Mouse (Mus musculus): ENCODE measurements at regions not wholly inside any gene's neighbourhood (a gene's known extent, or its start where the extent isn't known, plus 50 kb on each side); places are given as distances from the start of the nearest gene placed in this dataset.

GRCm38 (mm10) chr5:132644646-132645172 lies 101.6 kb upstream of the Auts2 start:
- Histone ChIP-seq H3K9me3 (replicated peaks; ENCODE audit: low read length) (peaks cover 76% of the 10 kb centered on the region), H3K36me3 (replicated peaks in 1 of 2; ENCODE audit: control insufficient read depth in 1 of 2, insufficient read depth in 1 of 2, low read length in 1 of 2) (no peaks in the 10 kb centered on the region), H3K79me2 (replicated peaks; ENCODE audit: control insufficient read depth, extremely low read depth, insufficient read depth, poor library complexity, severe bottlenecking) (no peaks in the 10 kb centered on the region), H3K4me2 (ENCODE audit: insufficient read depth, low read depth, poor library complexity, severe bottlenecking) (no peak overlapping the region), H3K4me1 (ENCODE audit: control insufficient read depth in 1 of 2, insufficient read depth in 2 of 2) (no peaks in the 10 kb centered on the region), H3K27ac (ENCODE audit: insufficient read depth, low read depth) (no peak overlapping the region), H3K9ac (ENCODE audit: insufficient read depth, low read depth) (no peak overlapping the region), H3K4me3 (replicated peaks in 1 of 3; ENCODE audit: low read depth in 2 of 3, low read length in 2 of 3, poor library complexity in 1 of 3) (no peak overlapping the region), H3K27me3 (replicated peaks) (no peaks in the 10 kb centered on the region)
- no peak for DNase-seq (ENCODE audit: extremely low read depth)
- TF ChIP-seq USF2 (conservative IDR thresholded peaks at IDR 0.05; ENCODE audit: low read depth, low read length) = no peak
- TF ChIP-seq JUN (IDR thresholded peaks at IDR 0.05; ENCODE audit: insufficient read depth, low read depth, low read length) = no peak
- no peak for TF ChIP-seq IRF4 (IDR thresholded peaks at IDR 0.05; ENCODE audit: low read depth, low read length)
- TF ChIP-seq ZMIZ1 (IDR thresholded peaks at IDR 0.05; ENCODE audit: low read depth, low read length) = no peak
- TF ChIP-seq HCFC1 (IDR thresholded peaks at IDR 0.05; ENCODE audit: low read depth, low read length) = no peak
- TF ChIP-seq POLR2AphosphoS2 (IDR thresholded peaks at IDR 0.05; ENCODE audit: low read depth, low read length) = no peak
- no peak for TF ChIP-seq UBTF (IDR thresholded peaks at IDR 0.05; ENCODE audit: low read depth, low read length)
- no peak for TF ChIP-seq ZKSCAN1 (IDR thresholded peaks at IDR 0.05; ENCODE audit: borderline replicate concordance, low read depth, low read length)
- no peak for TF ChIP-seq RAD21 (IDR thresholded peaks at IDR 0.05; ENCODE audit: low read depth, low read length)
- TF ChIP-seq GABPA (IDR thresholded peaks at IDR 0.05; ENCODE audit: insufficient replicate concordance, low read depth, low read length) = no peak
- TF ChIP-seq MEF2A (IDR thresholded peaks at IDR 0.05; ENCODE audit: borderline replicate concordance, low read depth, low read length) = no peak
- no peak for TF ChIP-seq MAFK (IDR thresholded peaks at IDR 0.05; ENCODE audit: insufficient replicate concordance, low read length)
- TF ChIP-seq MXI1 (IDR thresholded peaks at IDR 0.05; ENCODE audit: low read depth, low read length) = no peak
- no peak for TF ChIP-seq POLR2A (IDR thresholded peaks at IDR 0.05; ENCODE audit: low read depth, low read length)
- no peak for TF ChIP-seq ETS1 (conservative IDR thresholded peaks at IDR 0.05; ENCODE audit: low read depth, low read length)
- TF ChIP-seq CHD1 (IDR thresholded peaks at IDR 0.05; ENCODE audit: low read depth, low read length) = no peak
- TF ChIP-seq TBP (conservative IDR thresholded peaks at IDR 0.05; ENCODE audit: low read depth, low read length) = no peak
- in situ Hi-C loops (cut with MboI; ENCODE audit: low pct_ligation_motif_present, low pct_unique_long_range_greater_than_20kb, low sequenced_read_pairs) (no loop called here), dilution Hi-C loops (cut with MboI; ENCODE audit: extremely low pct_ligation_motif_present, extremely low pct_unique_long_range_greater_than_20kb, low sequenced_read_pairs) (no loop called here)

GRCm38 (mm10) chr5:132643270-132643669 lies 100.1 kb upstream of the Auts2 start:
- peaks cover 73% of the 10 kb centered on the region for H3K9me3 ChIP-seq (replicated peaks; ENCODE audit: low read length)
- DNase-seq (ENCODE audit: extremely low read depth) = no peak
- in situ Hi-C loops (cut with MboI; ENCODE audit: low pct_ligation_motif_present, low pct_unique_long_range_greater_than_20kb, low sequenced_read_pairs) (no loop called here), dilution Hi-C loops (cut with MboI; ENCODE audit: extremely low pct_ligation_motif_present, extremely low pct_unique_long_range_greater_than_20kb, low sequenced_read_pairs) (no loop called here)
- no peaks in the 10 kb centered on the region for H3K4me1 ChIP-seq (ENCODE audit: control insufficient read depth in 1 of 2, insufficient read depth in 2 of 2)
- no peak overlapping the region for H3K9ac ChIP-seq (ENCODE audit: insufficient read depth, low read depth)
- TF ChIP-seq CHD2 (IDR thresholded peaks at IDR 0.05; ENCODE audit: low read length) (no peak), MAX (IDR thresholded peaks at IDR 0.05; ENCODE audit: low read length) (no peak), EP300 (IDR thresholded peaks at IDR 0.05; ENCODE audit: low read length) (no peak), MAZ (IDR thresholded peaks at IDR 0.05; ENCODE audit: low read depth, low read length) (no peak), ZC3H11A (IDR thresholded peaks at IDR 0.05; ENCODE audit: low read depth, low read length) (no peak), MAFK (IDR thresholded peaks at IDR 0.05; ENCODE audit: insufficient replicate concordance, low read length) (no peak), SMC3 (IDR thresholded peaks at IDR 0.05; ENCODE audit: low read depth, low read length) (no peak), UBTF (IDR thresholded peaks at IDR 0.05; ENCODE audit: low read depth, low read length) (no peak), KAT2A (IDR thresholded peaks at IDR 0.05; ENCODE audit: insufficient replicate concordance, low read length) (no peak), CHD1 (IDR thresholded peaks at IDR 0.05; ENCODE audit: low read depth, low read length) (no peak), USF1 (IDR thresholded peaks at IDR 0.05; ENCODE audit: low read depth, low read length) (no peak), RCOR1 (conservative IDR thresholded peaks at IDR 0.05; ENCODE audit: low read depth, low read length) (no peak), MEF2A (IDR thresholded peaks at IDR 0.05; ENCODE audit: borderline replicate concordance, low read depth, low read length) (no peak), HCFC1 (IDR thresholded peaks at IDR 0.05; ENCODE audit: low read depth, low read length) (no peak)
- H3K4me3 ChIP-seq (replicated peaks in 1 of 3; ENCODE audit: low read depth in 2 of 3, low read length in 2 of 3, poor library complexity in 1 of 3) = no peak overlapping the region
- H3K4me2 ChIP-seq (ENCODE audit: insufficient read depth, low read depth, poor library complexity, severe bottlenecking) = no peak overlapping the region
- no peaks in the 10 kb centered on the region for H3K36me3 ChIP-seq (replicated peaks in 1 of 2; ENCODE audit: control insufficient read depth in 1 of 2, insufficient read depth in 1 of 2, low read length in 1 of 2)
- no peaks in the 10 kb centered on the region for H3K79me2 ChIP-seq (replicated peaks; ENCODE audit: control insufficient read depth, extremely low read depth, insufficient read depth, poor library complexity, severe bottlenecking)
- H3K27me3 ChIP-seq (replicated peaks) = no peaks in the 10 kb centered on the region
- H3K27ac ChIP-seq (ENCODE audit: insufficient read depth, low read depth) = no peak overlapping the region

Data from CH12.LX (cell line).